Mouse (Mus musculus): ENCODE results near the gene BC051019. TPM values are rescaled to one million over a fixed set of nuclear protein-coding genes. Genes with fewer than 3 reads are reported as not detected.

BC051019 gene
- 0.14 and 0.16 TPM in 2 replicates for polyA plus RNA-seq (2015; fragmentation: Nextera tagmentation; extraction: Ambion mirVana)

DNA sequence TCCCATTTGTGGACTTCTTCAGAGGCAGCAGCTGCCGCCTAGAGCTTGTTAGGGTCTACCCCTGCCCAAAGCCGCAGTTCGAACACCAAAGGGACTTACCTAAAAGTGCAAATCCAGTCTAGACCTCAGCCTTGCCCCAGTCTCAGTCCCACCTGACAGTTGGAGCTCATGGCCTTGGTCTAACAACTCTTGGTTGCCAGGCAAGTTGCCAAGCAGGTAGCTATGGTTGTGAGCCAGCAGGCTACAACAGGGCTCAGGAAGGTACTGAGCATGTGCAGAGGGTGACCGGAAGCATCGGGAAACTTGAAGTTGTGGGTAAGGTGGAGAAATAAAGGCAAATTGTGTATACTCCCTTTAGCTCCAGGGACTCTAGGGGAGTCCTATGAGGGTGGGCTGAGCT lies at the start of gene BC051019:
BC051019 (minus strand) TSS at position 154 of the 400 bp plus-strand sequence.
- Histone ChIP-seq H3K4me3 (replicated peaks) (no peak within 1 kb of the TSS), H3K4me2 (replicated peaks) (no peak within 1 kb of the TSS), H3K9ac (no peak within 1 kb of the TSS), H3K27me3 (replicated peaks) (no peaks in the 10 kb centered on the region), H3K4me1 (replicated peaks) (no peaks in the 10 kb centered on the region), H3K27ac (no peak within 1 kb of the TSS), H3K9me3 (no peaks in the 10 kb centered on the region), H3K36me3 (no peaks in the 10 kb centered on the region)
- ATAC-seq, result no peak
- 94% methylated on average over 5 of the region's 5 CpGs for WGBS

- ATAC-seq, result no peak
- no peaks in the 10 kb centered on the region for H3K36me3 ChIP-seq
- H3K27ac ChIP-seq, result no peak overlapping the region
- no peak overlapping the region for H3K9ac ChIP-seq
- H3K4me1 ChIP-seq (replicated peaks), result no peaks in the 10 kb centered on the region
- H3K27me3 ChIP-seq (replicated peaks), result no peaks in the 10 kb centered on the region
- no peak overlapping the region for H3K4me3 ChIP-seq (replicated peaks)
- H3K9me3 ChIP-seq, result no peaks in the 10 kb centered on the region
- no peak overlapping the region for H3K4me2 ChIP-seq (replicated peaks)
These were observed 48.6 kb upstream of the BC051019 start for GRCm38 (mm10) chr7:109772251-109772650.

DNA sequence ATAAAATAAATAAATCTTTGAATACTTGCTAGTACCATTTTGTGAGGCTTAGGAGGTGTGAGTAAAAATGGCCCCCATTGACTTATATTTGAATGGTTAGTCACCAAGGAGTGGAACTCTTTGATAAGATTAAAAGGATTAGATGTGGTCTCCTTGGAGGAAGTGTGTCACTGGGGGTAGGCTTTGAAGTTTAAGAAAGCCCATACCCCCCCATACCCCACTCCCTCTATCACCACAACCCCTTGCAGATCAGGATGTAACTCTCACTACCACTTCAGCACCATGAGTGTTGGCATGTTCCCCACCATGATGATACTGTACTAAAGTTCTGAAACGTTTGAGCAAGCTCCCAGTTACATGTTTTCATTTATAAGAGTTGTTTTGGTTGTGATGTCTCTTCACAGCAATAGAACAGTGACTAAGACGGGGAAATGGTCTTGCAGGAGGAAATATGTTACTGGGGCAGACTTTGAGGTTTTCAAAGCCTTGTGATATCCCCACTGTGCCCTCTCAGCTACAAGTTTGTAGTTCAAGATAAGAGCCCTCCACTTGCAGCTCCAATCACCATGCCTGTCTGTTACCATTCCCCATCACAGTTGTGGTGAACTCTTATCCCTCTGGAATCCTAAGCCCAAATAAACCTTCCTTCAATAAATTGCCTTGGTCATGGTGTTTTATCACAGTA lies 45.2 kb upstream of the BC051019 start:
- WGBS, result 55% methylated on average over 2 of the region's 2 CpGs
- no peak overlapping the region for H3K4me2 ChIP-seq (replicated peaks)
- H3K27ac ChIP-seq, result no peak overlapping the region
- no peaks in the 10 kb centered on the region for H3K27me3 ChIP-seq (replicated peaks)
- H3K9me3 ChIP-seq, result no peaks in the 10 kb centered on the region
- no peaks in the 10 kb centered on the region for H3K36me3 ChIP-seq
- no peak overlapping the region for H3K4me3 ChIP-seq (replicated peaks)
- no peaks in the 10 kb centered on the region for H3K4me1 ChIP-seq (replicated peaks)
- no peak overlapping the region for H3K9ac ChIP-seq
- ATAC-seq, result no peak

DNA sequence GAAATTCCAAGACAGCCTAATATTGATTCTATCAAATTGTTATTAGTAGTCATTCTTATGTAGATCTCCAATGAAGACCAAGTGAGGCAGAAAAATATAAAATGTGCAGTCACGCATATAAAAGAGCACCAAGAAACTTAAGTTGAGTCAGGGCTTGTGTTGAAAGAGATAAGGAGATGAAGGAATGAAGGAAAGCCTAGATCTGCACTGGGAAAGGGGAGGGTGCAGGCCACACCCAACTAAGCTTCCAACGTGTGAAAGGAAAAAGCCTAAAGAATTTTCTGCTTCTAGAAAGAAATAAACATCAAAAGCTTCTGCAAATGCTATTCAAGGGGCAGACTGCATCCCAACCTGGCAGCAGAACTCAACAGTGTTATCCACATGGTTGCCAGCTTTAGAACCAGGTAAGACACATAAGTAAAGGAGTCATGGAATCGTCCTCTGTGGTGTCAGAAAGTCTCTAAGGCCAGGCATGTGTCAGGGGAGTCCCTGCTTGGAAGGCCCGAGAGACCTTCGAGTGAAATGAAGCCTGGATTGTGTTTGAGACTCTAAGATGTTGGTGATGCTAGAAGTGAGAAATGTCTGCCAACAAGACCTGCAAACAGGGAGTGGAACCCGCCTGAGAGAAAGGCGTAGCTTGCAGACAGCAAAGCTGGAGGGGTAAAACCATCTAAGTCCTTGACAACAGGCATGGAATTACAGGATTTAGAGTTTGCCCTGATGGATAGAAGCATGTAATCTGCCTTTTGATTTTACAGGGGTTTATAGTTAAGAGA lies 44.1 kb upstream of the BC051019 start:
- Histone ChIP-seq H3K9ac (no peak overlapping the region), H3K27ac (no peak overlapping the region), H3K4me2 (replicated peaks) (no peak overlapping the region), H3K36me3 (no peaks in the 10 kb centered on the region), H3K4me1 (replicated peaks) (no peaks in the 10 kb centered on the region), H3K4me3 (replicated peaks) (no peak overlapping the region), H3K9me3 (no peaks in the 10 kb centered on the region), H3K27me3 (replicated peaks) (no peaks in the 10 kb centered on the region)
- ATAC-seq, result no peak
- WGBS, result 83% methylated on average over 7 of the region's 7 CpGs

DNA sequence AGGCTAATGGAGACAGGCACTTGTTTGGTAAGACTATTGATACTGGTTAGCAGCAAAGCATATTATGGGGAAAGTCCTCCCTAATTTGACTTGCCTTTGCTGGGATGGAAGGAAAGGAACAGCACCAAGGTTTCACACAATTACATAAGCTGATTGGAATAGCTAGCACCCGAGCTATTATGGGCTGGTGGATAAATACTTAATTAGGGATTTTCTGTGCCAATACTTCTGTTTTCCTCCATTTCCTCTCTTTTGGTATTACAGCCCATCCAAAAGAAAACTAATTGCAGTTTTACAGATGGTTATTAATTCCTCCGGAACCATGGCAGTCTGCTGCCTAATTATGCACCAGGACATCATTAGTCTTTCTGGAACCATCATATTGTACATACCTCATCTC lies 40.4 kb upstream of the BC051019 start:
- H3K27ac ChIP-seq, result no peak overlapping the region
- H3K4me1 ChIP-seq (replicated peaks), result no peaks in the 10 kb centered on the region
- WGBS, result 71% methylated on average over 2 of the region's 2 CpGs
- H3K27me3 ChIP-seq (replicated peaks), result no peaks in the 10 kb centered on the region
- H3K4me3 ChIP-seq (replicated peaks), result no peak overlapping the region
- H3K9ac ChIP-seq, result no peak overlapping the region
- H3K4me2 ChIP-seq (replicated peaks), result no peak overlapping the region
- H3K9me3 ChIP-seq, result no peaks in the 10 kb centered on the region
- no peak for ATAC-seq
- H3K36me3 ChIP-seq, result no peaks in the 10 kb centered on the region

DNA sequence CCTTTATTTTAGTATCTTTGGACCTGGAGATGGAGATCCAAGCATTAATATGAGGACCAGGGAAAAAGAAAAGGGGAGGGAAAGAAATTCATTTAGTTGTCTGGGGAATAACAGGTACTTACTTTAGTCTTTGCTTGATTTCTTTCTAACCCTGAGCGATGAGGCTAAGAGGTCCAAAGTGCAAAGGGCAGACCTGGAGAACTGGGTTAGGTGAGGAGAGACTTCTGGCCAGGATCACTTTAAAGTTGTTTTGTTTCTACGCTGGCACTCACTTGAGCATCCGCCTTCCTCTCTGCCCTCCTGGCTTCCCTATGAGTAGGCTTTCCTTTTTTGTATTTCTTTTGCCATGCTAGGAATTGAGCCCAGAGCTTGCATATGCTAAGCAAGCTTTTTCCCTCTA lies 32.6 kb upstream of the BC051019 start:
- H3K27me3 ChIP-seq (replicated peaks), result no peaks in the 10 kb centered on the region
- no peak overlapping the region for H3K9ac ChIP-seq
- no peaks in the 10 kb centered on the region for H3K9me3 ChIP-seq
- H3K4me1 ChIP-seq (replicated peaks), result 0 out of 2 replicates have a peak, but pooled peaks cover 9% of the 10 kb centered on the region
- H3K36me3 ChIP-seq, result no peaks in the 10 kb centered on the region
- no peak overlapping the region for H3K27ac ChIP-seq
- 87% methylated on average over 3 of the region's 3 CpGs for WGBS
- no peak overlapping the region for H3K4me2 ChIP-seq (replicated peaks)
- H3K4me3 ChIP-seq (replicated peaks), result no peak overlapping the region
- ATAC-seq, result no peak

DNA sequence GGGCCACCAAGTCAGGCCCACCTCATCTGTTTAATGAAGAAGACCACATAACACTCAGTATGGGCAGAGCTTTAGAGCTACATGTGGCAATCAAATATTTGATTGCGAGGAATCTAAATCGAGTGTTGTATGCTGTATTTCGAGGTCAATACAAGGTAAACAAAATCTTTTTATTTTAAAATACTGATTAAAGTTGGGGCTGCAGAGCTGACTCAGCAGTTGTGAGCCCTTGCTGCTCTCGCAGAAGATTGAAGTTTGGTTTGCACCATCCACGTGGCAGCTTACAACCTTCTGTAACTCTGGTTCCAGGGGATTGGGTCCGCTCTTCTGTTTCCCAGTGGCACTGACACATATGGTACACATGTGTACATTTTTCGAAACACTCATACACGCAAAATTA lies 30.4 kb upstream of the BC051019 start:
- Histone ChIP-seq H3K9me3 (no peaks in the 10 kb centered on the region), H3K4me3 (replicated peaks) (no peak overlapping the region), H3K27me3 (replicated peaks) (no peaks in the 10 kb centered on the region), H3K4me1 (replicated peaks) (0 out of 2 replicates have a peak, but pooled peaks cover 10% of the 10 kb centered on the region), H3K4me2 (replicated peaks) (no peak overlapping the region), H3K27ac (no peak overlapping the region), H3K9ac (no peak overlapping the region), H3K36me3 (no peaks in the 10 kb centered on the region)
- WGBS, result 91% methylated on average over 8 of the region's 8 CpGs
- ATAC-seq, result no peak

DNA sequence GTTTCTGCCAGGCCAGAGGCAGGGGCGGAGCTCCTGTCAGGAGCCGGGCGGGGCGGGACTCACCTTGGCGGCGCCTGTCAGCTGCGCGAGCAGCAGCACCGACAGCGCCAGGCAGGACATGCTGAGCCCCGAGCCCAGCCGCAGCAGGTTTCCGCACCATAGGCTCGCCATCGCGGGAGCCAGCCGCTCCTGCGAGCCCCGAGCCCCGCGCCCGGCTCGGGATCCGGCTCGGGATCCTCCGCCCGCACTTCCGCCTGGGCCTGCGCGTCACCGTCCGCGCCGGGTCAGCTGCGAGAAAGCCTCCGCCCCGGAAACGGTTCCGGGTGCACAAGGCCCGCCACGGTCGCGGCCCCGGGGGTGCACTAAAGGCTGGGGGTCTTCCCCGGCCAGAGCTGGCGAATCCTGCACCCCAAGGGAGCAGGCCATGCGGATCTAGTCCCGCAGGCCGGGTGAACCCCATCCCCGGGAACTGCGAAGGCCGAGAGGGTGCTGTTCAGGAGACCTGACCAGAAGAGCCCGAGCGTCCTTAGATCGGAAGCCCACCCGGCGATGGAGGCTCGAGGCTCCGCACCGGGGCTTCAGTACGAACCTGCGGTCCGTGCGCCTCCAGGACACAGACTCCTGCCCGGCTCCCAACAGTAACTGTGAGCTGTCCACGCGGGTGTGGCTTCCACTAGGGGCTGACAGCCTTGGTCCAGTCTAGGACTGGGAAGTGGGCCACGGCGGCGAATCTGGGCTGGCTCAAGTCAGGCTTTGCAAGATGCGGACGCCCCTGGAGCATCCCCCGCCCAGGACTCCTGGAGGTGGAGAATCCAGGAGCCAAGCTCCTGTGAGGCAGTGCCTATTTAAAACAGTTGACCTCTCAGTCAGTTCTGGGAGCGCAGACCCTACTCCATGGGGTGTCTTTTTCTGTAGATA lies 28.6 kb upstream of the BC051019 start, which contains the start of gene Tmem9b:
Tmem9b (minus strand) TSS at position 868 of the 918 bp plus-strand sequence.
- Histone ChIP-seq H3K36me3 (no peaks in the 10 kb centered on the region), H3K27ac (peak within 1 kb of the TSS; percentile 88), H3K4me3 (replicated peaks) (peak within 1 kb of the TSS; percentile 92), H3K9me3 (no peaks in the 10 kb centered on the region), H3K4me1 (replicated peaks) (0 out of 2 replicates have a peak, but pooled peaks cover 10% of the 10 kb centered on the region), H3K27me3 (replicated peaks) (no peaks in the 10 kb centered on the region), H3K4me2 (replicated peaks) (peak within 1 kb of the TSS; percentile 78), H3K9ac (peak within 1 kb of the TSS; percentile 96)
- under 1% methylated on average over 74 of the region's 74 CpGs for WGBS
- ATAC-seq, result peak; percentile 95

DNA sequence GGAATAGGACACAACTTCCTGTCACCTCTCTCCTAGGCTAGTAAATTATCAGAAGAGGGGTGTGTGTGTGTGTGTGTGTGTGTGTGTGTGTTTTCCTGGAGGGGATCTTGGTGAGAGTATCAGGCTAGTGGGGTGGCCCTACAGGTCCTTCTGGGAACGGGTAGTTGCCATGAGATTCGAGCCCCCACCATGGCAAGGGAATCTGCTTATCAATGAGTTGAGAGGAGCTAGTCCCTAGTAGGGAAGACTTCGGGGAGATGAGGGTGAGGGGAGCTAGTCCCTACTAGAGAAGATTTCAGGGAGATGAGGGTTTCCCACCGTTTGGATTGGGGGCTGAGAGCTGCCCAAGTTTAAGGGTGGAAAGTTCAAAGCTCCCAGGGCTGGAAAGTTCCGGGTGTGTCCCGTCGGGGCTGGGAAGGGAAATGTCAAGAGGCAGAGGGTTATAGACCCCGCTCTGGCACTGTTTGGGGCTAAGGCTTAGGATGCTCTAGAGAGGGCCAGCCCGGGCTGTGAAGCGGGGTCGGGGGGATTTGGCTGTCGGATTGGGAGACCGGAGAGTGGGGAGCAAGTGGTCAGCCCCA lies 27.9 kb upstream of the BC051019 start:
- peak overlapping the region; percentile 88 for H3K27ac ChIP-seq
- no peaks in the 10 kb centered on the region for H3K27me3 ChIP-seq (replicated peaks)
- peak overlapping the region; percentile 78 for H3K4me2 ChIP-seq (replicated peaks)
- H3K4me1 ChIP-seq (replicated peaks), result 0 out of 2 replicates have a peak, but pooled peaks cover 10% of the 10 kb centered on the region
- ATAC-seq, result no peak
- H3K9me3 ChIP-seq, result no peaks in the 10 kb centered on the region
- peak overlapping the region; percentile 92 for H3K4me3 ChIP-seq (replicated peaks)
- peak overlapping the region; percentile 96 for H3K9ac ChIP-seq
- no peaks in the 10 kb centered on the region for H3K36me3 ChIP-seq
- 4% methylated on average over 13 of the region's 13 CpGs for WGBS

DNA sequence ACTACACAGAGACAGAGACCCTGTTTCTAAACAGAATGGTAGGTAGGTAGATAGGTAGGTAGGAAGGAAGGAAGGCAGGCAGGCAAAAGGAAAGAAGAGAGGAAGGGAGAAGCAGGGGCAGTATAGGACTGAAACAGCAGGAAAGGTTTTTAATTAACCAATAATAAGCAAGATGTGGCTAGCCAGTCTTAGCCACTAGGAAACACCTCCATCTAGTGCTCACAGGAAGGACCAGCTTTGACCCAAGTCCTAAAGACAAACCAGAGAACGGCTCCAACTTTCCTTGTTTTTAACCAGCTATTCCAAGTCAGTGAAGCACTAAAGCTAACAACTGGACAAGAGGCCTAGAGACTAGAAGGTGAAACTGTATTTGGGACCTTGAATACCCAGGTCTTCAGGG lies 24.1 kb upstream of the BC051019 start:
- Histone ChIP-seq H3K4me3 (replicated peaks) (no peak overlapping the region), H3K9me3 (no peaks in the 10 kb centered on the region; the same call in 1 of the 2 replicates), H3K4me1 (replicated peaks) (0 out of 2 replicates have a peak, but pooled peaks cover 5% of the 10 kb centered on the region), H3K27me3 (replicated peaks) (no peaks in the 10 kb centered on the region), H3K4me2 (replicated peaks) (no peak overlapping the region), H3K36me3 (peaks cover 10% of the 10 kb centered on the region; the same call in 1 of the 2 replicates), H3K9ac (no peak overlapping the region), H3K27ac (no peak overlapping the region)
- ATAC-seq, result no peak
- 50% methylated on average over 1 of the region's 1 CpGs for WGBS

DNA sequence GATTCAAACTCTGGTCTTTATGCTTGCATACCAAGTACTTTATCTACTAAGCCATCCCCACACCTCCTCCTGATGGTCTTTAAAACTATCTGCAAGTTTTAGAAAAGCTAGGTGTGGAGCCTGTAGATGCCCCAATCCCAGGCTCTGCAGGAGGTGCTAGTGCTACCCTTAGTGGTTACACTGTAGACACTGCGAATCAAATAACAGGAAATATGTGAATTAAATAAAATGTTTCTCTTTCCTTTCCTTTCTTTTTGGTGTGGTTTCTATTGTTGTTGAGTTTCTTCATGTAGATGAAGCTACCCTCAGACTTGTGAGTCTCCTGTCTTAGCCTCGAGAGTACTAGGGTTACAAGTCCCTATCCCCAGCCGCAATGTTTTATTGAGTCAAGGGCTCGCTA lies 18.1 kb upstream of the BC051019 start:
- Histone ChIP-seq H3K9me3 (no peaks in the 10 kb centered on the region; the same call in 1 of the 2 replicates), H3K9ac (no peak overlapping the region), H3K4me3 (replicated peaks) (no peak overlapping the region), H3K4me1 (replicated peaks) (no peaks in the 10 kb centered on the region), H3K36me3 (peaks cover 10% of the 10 kb centered on the region; the same call in 1 of the 2 replicates), H3K27ac (no peak overlapping the region), H3K27me3 (replicated peaks) (no peaks in the 10 kb centered on the region), H3K4me2 (replicated peaks) (no peak overlapping the region)
- 83% methylated on average over 4 of the region's 4 CpGs for WGBS
- ATAC-seq, result no peak
